Mouse (Mus musculus): ENCODE results near the gene Dnah7b.
"Not testable (repeated sequence)": the region's sequence is repeated elsewhere in the genome, so short reads cannot be mapped to it uniquely, and the experiment has no call there.

GRCm38 (mm10) chr1:46222704-46223103, 156.6 kb downstream of the Dnah7b start:
- not testable (repeated sequence) for TF ChIP-seq CTCF (IDR thresholded peaks at IDR 0.05; ENCODE audit: low read depth, low read length); POLR2A (IDR thresholded peaks at IDR 0.05; ENCODE audit: insufficient read depth, low read length); EP300 (IDR thresholded peaks at IDR 0.05; ENCODE audit: insufficient read depth, low read depth, low read length)

All from ES-Bruce4 (cell line).